Mouse (Mus musculus): ENCODE measurements around the gene Nes.

GRCm38 (mm10) chr3:88000816-88001595, 30.1 kb downstream of the Nes start:
- TF ChIP-seq CTCF (IDR thresholded peaks at IDR 0.05; ENCODE audit: low read depth, low read length) (no peak), POLR2A (IDR thresholded peaks at IDR 0.05; ENCODE audit: borderline replicate concordance, low read depth, low read length) (no peak)

Measured in bone marrow macrophage, adult 2 months (primary cell).